Mouse (Mus musculus) MN1 (cell line): ENCODE results near the gene Dgcr8.
A peak's percentile ranks its signal among the peaks of the same experiment; 100 is the strongest.

ENCODE experiments used
- DNase-seq: peaks from one replicate; pipeline ENCODE4 v3.0.0-alpha.2; 2016; ENCODE audit warnings: low spot score

The Dgcr8 gene

GRCm38 (mm10) chr16:18249364-18249967 is 39.6 kb downstream of the Dgcr8 start:
- DNase-seq: peak; percentile 49

GRCm38 (mm10) chr16:18248433-18249363 is 40.3 kb downstream of the Dgcr8 start, which contains the start of the genes Trmt2a and Ranbp1:
Trmt2a (plus strand) TSS chr16:18248679.
Ranbp1 (minus strand) TSS chr16:18248732.
- DNase-seq: peak; percentile 98

GRCm38 (mm10) chr16:18247521-18248399 is 41.3 kb downstream of the Dgcr8 start:
- DNase-seq: peak; percentile 55

GRCm38 (mm10) chr16:18241581-18241980 is 47.5 kb downstream of the Dgcr8 start:
- no peak for DNase-seq

- DNase-seq: peak; percentile 31
Observed at GRCm38 (mm10) chr16:18236676-18237501, 52.2 kb downstream of the Dgcr8 start.

GRCm38 (mm10) chr16:18235389-18236065 is 53.5 kb downstream of the Dgcr8 start:
- peak; percentile 67 for DNase-seq

GRCm38 (mm10) chr16:18234671-18235388 is 54.2 kb downstream of the Dgcr8 start, which contains the start of gene Zdhhc8:
Zdhhc8 (minus strand) TSS chr16:18235136.
- peak; percentile 79 for DNase-seq

- no peak for DNase-seq
Observed at GRCm38 (mm10) chr16:18233919-18234670, 55.0 kb downstream of the Dgcr8 start.

- no peak for DNase-seq
Observed at GRCm38 (mm10) chr16:18233451-18233850, 55.6 kb downstream of the Dgcr8 start.

- DNase-seq: no peak
Observed at GRCm38 (mm10) chr16:18231451-18231850, 57.6 kb downstream of the Dgcr8 start.

GRCm38 (mm10) chr16:18231047-18231446 is 58.0 kb downstream of the Dgcr8 start:
- DNase-seq: no peak

- no peak for DNase-seq
Observed at GRCm38 (mm10) chr16:18230617-18231016, 58.4 kb downstream of the Dgcr8 start.

GRCm38 (mm10) chr16:18229622-18230021 is 59.4 kb downstream of the Dgcr8 start:
- no peak for DNase-seq

- DNase-seq: no peak
Observed at GRCm38 (mm10) chr16:18228856-18229255, 60.2 kb downstream of the Dgcr8 start.

GRCm38 (mm10) chr16:18227897-18228422 is 61.1 kb downstream of the Dgcr8 start:
- DNase-seq: no peak

- no peak for DNase-seq
Observed at GRCm38 (mm10) chr16:18227187-18227586, 61.9 kb downstream of the Dgcr8 start.

- no peak for DNase-seq
Observed at GRCm38 (mm10) chr16:18222188-18222587, 66.9 kb downstream of the Dgcr8 start.

GRCm38 (mm10) chr16:18221543-18221898 is 67.5 kb downstream of the Dgcr8 start:
- DNase-seq: no peak
